10 mouse cellular contexts compared by ENCODE assay signal in genomic region chr13:98867810-98868209, GRCm38 (mm10). TPM values are rescaled to one million over a fixed set of nuclear protein-coding genes. Genes with fewer than 3 reads are reported as not detected.
A peak's percentile ranks its signal among the peaks of the same experiment; 100 is the strongest.
DNase-seq lines count a peak whose midpoint lies in the region; ATAC-seq lines count a peak whose summit lies in the region.
"Had no signal": no experiment of that assay in that cellular context is flagged by ENCODE, and none has a peak within 500 bp of the region (broad histone marks: within the 10 kb centered on the region; RNA-seq: fewer than 3 reads in every experiment).

No protein-coding gene starts in this region.

- WGBS in forebrain, embryonic 13.5 days, result 57% methylated on average over 2 of the region's 2 CpGs
- WGBS in hindbrain, embryonic 16.5 days, result 52% methylated on average over 2 of the region's 2 CpGs

- DNase-seq in urinary bladder, postnatal 14 days (ENCODE audit: low spot score), result peak; percentile 45
- DNase-seq in urinary bladder, adult 2 months (ENCODE audit: low spot score), result no peak
- peak; percentile 64 for DNase-seq in c-Kit-positive CD71-positive TER-119-positive erythroid progenitor cells, embryonic 14.5 days (ENCODE audit: low spot score)
- peak; percentile 56 to 69 for DNase-seq in layer of hippocampus, postnatal 10 days (ENCODE audit: low spot score in 2 of 2)
- DNase-seq in thymus, postnatal 0 days (ENCODE audit: low spot score), result peak; percentile 52

- H3K4me2 ChIP-seq in forebrain, embryonic 13.5 days, result no peak overlapping the region
- no peak overlapping the region for H3K4me2 ChIP-seq in hindbrain, embryonic 16.5 days (ENCODE audit: low read length)
- H3K4me2 ChIP-seq: neural tube, embryonic 12.5 days had no signal

- peak; percentile 71 for ATAC-seq in forebrain, embryonic 13.5 days
- ATAC-seq in hindbrain, embryonic 16.5 days, result peak; percentile 59; the same call in 1 of the 2 replicates
- ATAC-seq in megakaryocyte progenitor cell, adult 5-6 weeks (replicated peaks; ENCODE audit: poor library complexity), result peak; percentile 92

- no peak overlapping the region for H3K4me3 ChIP-seq in forebrain, embryonic 13.5 days
- H3K4me3 ChIP-seq in hindbrain, embryonic 16.5 days (ENCODE audit: low read length), result no peak overlapping the region
- H3K4me3 ChIP-seq: erythroblast, embryonic 14.5 days; neural tube, embryonic 12.5 days had no signal

- no peaks in the 10 kb centered on the region for H3K27me3 ChIP-seq in forebrain, embryonic 13.5 days
- H3K27me3 ChIP-seq in hindbrain, embryonic 16.5 days (replicated peaks; ENCODE audit: control insufficient read depth, insufficient read depth, low read length), result no peaks in the 10 kb centered on the region
- H3K27me3 ChIP-seq: neural tube, embryonic 12.5 days had no signal

- H3K9ac ChIP-seq in forebrain, embryonic 13.5 days, result no peak overlapping the region
- no peak overlapping the region for H3K9ac ChIP-seq in hindbrain, embryonic 16.5 days (ENCODE audit: low read depth, low read length)
- H3K9ac ChIP-seq: neural tube, embryonic 12.5 days had no signal

- H3K27ac ChIP-seq in forebrain, embryonic 13.5 days, result no peak overlapping the region
- H3K27ac ChIP-seq in hindbrain, embryonic 16.5 days (ENCODE audit: low read depth, low read length), result no peak overlapping the region
- H3K27ac ChIP-seq: neural tube, embryonic 12.5 days had no signal

- H3K4me1 ChIP-seq in forebrain, embryonic 13.5 days, result no peaks in the 10 kb centered on the region
- no peaks in the 10 kb centered on the region; the same call in 1 of the 2 replicates for H3K4me1 ChIP-seq in hindbrain, embryonic 16.5 days (ENCODE audit: control insufficient read depth, insufficient read depth, low read depth, low read length)
- H3K4me1 ChIP-seq: neural tube, embryonic 12.5 days had no signal

- H3K9me3 ChIP-seq in forebrain, embryonic 13.5 days (replicated peaks), result no peaks in the 10 kb centered on the region
- no peaks in the 10 kb centered on the region for H3K9me3 ChIP-seq in hindbrain, embryonic 16.5 days (ENCODE audit: control insufficient read depth, low read length)
- H3K9me3 ChIP-seq: neural tube, embryonic 12.5 days had no signal

- peaks cover 93% of the 10 kb centered on the region for H3K36me3 ChIP-seq in forebrain, embryonic 13.5 days (ENCODE audit: poor library complexity, severe bottlenecking)
- H3K36me3 ChIP-seq in hindbrain, embryonic 16.5 days (ENCODE audit: control insufficient read depth, insufficient read depth, low read length), result peaks cover 17% of the 10 kb centered on the region

RNA-seq across cellular contexts. Expression of gene Fcho2, which starts 52.6 kb away (rescaled TPM):
- polyA plus RNA-seq in urinary bladder, adult 2 months (2012; rRNA removed), result 34.3 and 37.3 TPM in 2 replicates
- 28.8 and 33.4 TPM in 2 replicates for polyA plus RNA-seq in forebrain, embryonic 13.5 days (2015; fragmentation: Nextera tagmentation; extraction: Ambion mirVana)
- 21.2 and 24.7 TPM in 2 replicates for polyA plus RNA-seq in hindbrain, embryonic 16.5 days (2015; fragmentation: Nextera tagmentation; extraction: Ambion mirVana)
- 10 to 100 TPM; 36.0 to 37.1 TPM for total RNA-seq in layer of hippocampus, postnatal 10 days (2021)
- 41.8 and 51.1 TPM in 2 replicates for total RNA-seq in megakaryocyte progenitor cell, adult 5-6 weeks (2015)
- 10.7 and 15.9 TPM in 2 replicates for total RNA-seq in megakaryocyte progenitor cell, adult 5-6 weeks (2017)
- 14.5 and 16.9 TPM in 2 replicates for polyA plus RNA-seq in thymus, postnatal 0 days (2015; fragmentation: Nextera tagmentation; extraction: Ambion mirVana)

RNA-seq across cellular contexts. Expression of gene Tnpo1, which starts 58.4 kb away (rescaled TPM):
- 31.0 and 31.3 TPM in 2 replicates for polyA plus RNA-seq in urinary bladder, adult 2 months (2012; rRNA removed)
- polyA plus RNA-seq in forebrain, embryonic 13.5 days (2015; fragmentation: Nextera tagmentation; extraction: Ambion mirVana), result 62.6 and 74.6 TPM in 2 replicates
- 36.2 and 41.4 TPM in 2 replicates for polyA plus RNA-seq in hindbrain, embryonic 16.5 days (2015; fragmentation: Nextera tagmentation; extraction: Ambion mirVana)
- 10 to 100 TPM; 64.7 to 69.3 TPM for total RNA-seq in layer of hippocampus, postnatal 10 days (2021)
- total RNA-seq in megakaryocyte progenitor cell, adult 5-6 weeks (2015), result 119 and 129 TPM in 2 replicates
- 108 and 129 TPM in 2 replicates for total RNA-seq in megakaryocyte progenitor cell, adult 5-6 weeks (2017)
- polyA plus RNA-seq in thymus, postnatal 0 days (2015; fragmentation: Nextera tagmentation; extraction: Ambion mirVana), result 33.8 and 37.8 TPM in 2 replicates
